Mouse (Mus musculus) erythroblast, embryonic 14.5 days (primary cell): ENCODE data around the gene Gm11595. TPM values are rescaled to one million over a fixed set of nuclear protein-coding genes. Genes with fewer than 3 reads are reported as not detected.

Source experiments
- H3K27me3 ChIP-seq: 2 replicates; pipeline ENCODE4 v1.6.1; 2012; ENCODE audit warnings: inconsistent platforms; ENCODE audit not compliant: control insufficient read depth
- H3K36me3 ChIP-seq: 2 replicates; pipeline ENCODE4 v1.6.1; 2012; ENCODE audit warnings: mild to moderate bottlenecking, inconsistent platforms; ENCODE audit not compliant: control insufficient read depth
- H3K4me1 ChIP-seq: 2 replicates; pipeline ENCODE4 v1.6.1; 2012; ENCODE audit warnings: inconsistent platforms; ENCODE audit not compliant: control insufficient read depth
- H3K4me3 ChIP-seq: replicated peaks from 2 replicates; pipeline ENCODE3; 2012; ENCODE audit warnings: moderate library complexity, mild to moderate bottlenecking, inconsistent platforms
- H3K9me3 ChIP-seq: 2 replicates; pipeline ENCODE4 v1.6.1; 2012; ENCODE audit warnings: low read length, inconsistent platforms, mixed read lengths; ENCODE audit not compliant: control insufficient read depth
- GATA1 ChIP-seq: IDR thresholded peaks from 2 replicates; pipeline ENCODE4 v1.6.1; 2012; ENCODE audit warnings: low read length, inconsistent platforms, mixed read lengths
- TAL1 ChIP-seq: IDR thresholded peaks from 3 replicates; pipeline ENCODE4 v1.6.1; 2012; ENCODE audit warnings: low read length, inconsistent platforms, mixed read lengths
- polyA plus RNA-seq: library from polyadenylated mRNA; stranded (reverse); fragments of >175 nt; gene quantifications from 2 replicates; pipeline ENCODE4 v1.2.3, GENCODE M21; 2012

Gm11595 gene
- polyA plus RNA-seq, 1 experiment: not detected

DNA sequence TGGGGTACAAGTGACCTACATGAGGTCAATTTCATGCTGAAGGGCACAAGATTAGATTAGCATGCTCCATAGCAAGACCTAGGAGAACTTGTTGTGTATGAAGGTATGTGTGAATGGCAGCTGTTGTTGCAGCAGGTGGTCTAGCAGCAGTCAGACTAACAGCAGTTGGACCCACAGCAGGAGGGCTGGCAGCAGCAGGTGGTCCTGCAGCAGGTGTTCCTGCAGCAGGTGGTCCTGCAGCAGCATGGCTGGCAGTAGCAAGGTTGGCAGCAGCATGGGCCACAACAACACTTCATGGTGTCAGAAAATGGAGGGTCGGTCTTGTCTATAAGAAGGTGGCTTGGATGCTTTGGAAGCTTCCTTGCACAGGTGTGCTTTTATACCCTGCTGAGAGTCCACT is 13.8 kb downstream of the Gm11595 start:
- H3K27me3 ChIP-seq: no peaks in the 10 kb centered on the region; the same call in 1 of the 2 replicates
- H3K4me1 ChIP-seq: no peaks in the 10 kb centered on the region

DNA sequence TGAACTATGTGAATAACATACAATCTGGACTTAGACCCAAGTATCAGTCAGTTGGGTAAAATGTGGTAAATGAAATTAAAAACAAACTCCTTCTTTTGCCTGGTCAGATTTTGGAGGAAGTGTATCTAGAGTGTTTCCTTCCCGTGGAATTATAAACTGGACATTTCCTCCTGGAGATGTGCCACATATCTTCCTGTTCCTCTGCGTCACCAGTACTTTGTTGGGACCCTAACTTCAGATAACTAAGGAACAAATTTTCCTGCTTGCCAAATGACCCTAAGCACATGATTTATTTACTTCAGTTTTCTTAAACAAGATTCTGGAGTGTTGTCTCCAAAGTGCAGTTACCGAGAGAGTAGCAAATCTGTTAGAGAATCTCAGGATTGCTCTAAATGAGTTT is 28.7 kb downstream of the Gm11595 start:
- H3K27me3 ChIP-seq: no peaks in the 10 kb centered on the region

More for the DNA sequence above, 13.8 kb downstream of the Gm11595 start:
- TF ChIP-seq GATA1: no peak
- TF ChIP-seq TAL1: no peak
- Histone ChIP-seq H3K9me3 (peaks cover 9% of the 10 kb centered on the region), H3K4me3 (no peak overlapping the region), H3K36me3 (no peaks in the 10 kb centered on the region)

DNA sequence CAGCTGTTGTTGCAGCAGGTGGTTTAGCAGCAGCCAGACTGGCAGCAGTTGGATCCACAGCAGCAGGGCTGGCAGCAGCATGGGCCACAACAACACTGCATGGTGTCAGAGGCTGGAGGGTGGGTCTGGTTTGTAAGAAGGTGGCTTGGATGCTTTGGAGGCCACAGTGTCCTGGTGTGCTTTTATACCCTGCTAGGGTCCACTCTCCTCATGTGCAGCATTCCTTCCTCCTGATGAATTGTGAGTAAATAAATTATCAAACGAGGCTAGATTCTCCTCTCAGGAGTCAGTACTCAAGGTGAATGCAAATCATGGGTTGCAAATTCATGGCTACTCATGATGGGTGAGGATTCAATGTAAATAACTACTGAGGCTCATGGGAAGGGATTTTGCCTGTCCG is 38.5 kb downstream of the Gm11595 start, which contains the start of gene Gm14180:
TSS of gene Gm14180 (minus strand) at position 101 of the 400 bp plus-strand sequence.
- no peaks in the 10 kb centered on the region for H3K4me1 ChIP-seq
- TF ChIP-seq GATA1: no peak
- TF ChIP-seq TAL1: no peak
- no peaks in the 10 kb centered on the region for H3K36me3 ChIP-seq
- no peaks in the 10 kb centered on the region for H3K9me3 ChIP-seq
- no peak within 1 kb of the TSS for H3K4me3 ChIP-seq
- no peaks in the 10 kb centered on the region for H3K27me3 ChIP-seq

More for the DNA sequence above, 28.7 kb downstream of the Gm11595 start:
- Histone ChIP-seq H3K9me3 (peaks cover 8% of the 10 kb centered on the region), H3K4me3 (no peak overlapping the region), H3K4me1 (no peaks in the 10 kb centered on the region), H3K36me3 (no peaks in the 10 kb centered on the region)
- TF ChIP-seq TAL1: no peak
- no peak for TF ChIP-seq GATA1

DNA sequence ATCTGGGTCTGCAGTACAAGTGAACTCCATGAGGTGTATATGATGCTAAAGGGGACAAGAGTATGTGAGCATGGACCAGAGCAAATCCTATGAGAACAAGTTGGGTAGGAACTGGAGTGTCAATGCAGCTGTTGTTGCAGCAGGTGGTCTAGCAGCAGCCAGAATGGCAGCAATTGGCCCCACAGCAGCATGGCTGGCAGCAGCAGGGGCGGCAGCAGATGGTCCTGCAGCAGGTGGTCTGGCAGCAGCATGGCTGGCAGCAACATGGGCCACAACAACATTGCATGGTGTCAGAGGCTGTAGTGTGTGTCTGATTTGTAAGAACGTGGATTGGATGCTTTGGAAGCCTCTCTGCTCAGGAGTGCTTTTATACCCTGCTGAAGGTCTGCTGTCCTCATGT is 48.7 kb downstream of the Gm11595 start:
- no peaks in the 10 kb centered on the region for H3K36me3 ChIP-seq
- H3K4me1 ChIP-seq: no peaks in the 10 kb centered on the region
- H3K4me3 ChIP-seq: no peak overlapping the region
- TF ChIP-seq GATA1 (no peak), TAL1 (no peak)
- H3K9me3 ChIP-seq: peaks cover 8% of the 10 kb centered on the region
- no peaks in the 10 kb centered on the region for H3K27me3 ChIP-seq

Other genes starting within 250 kb of the Gm11595 start
- not detected in 2 replicates for gene Krt40, start 229.8 kb downstream of the Gm11595 start, polyA plus RNA-seq
- not detected in 2 replicates for gene Krtap3-3, start 222.0 kb downstream of the Gm11595 start, polyA plus RNA-seq
- gene Krtap3-2, start 216.1 kb downstream of the Gm11595 start, polyA plus RNA-seq: not detected in 2 replicates
- not detected in 2 replicates for gene Gm11939, start 213.4 kb downstream of the Gm11595 start, polyA plus RNA-seq
- gene Krtap3-1, start 206.3 kb downstream of the Gm11595 start, polyA plus RNA-seq: not detected in 2 replicates
- not detected in 2 replicates for gene Krtap1-5, start 191.9 kb downstream of the Gm11595 start, polyA plus RNA-seq
- not detected in 2 replicates for gene Krtap1-4, start 189.3 kb downstream of the Gm11595 start, polyA plus RNA-seq
- not detected in 2 replicates for gene Krtap1-3, start 181.6 kb downstream of the Gm11595 start, polyA plus RNA-seq
- not detected in 2 replicates for gene Krtap9-3, start 174.8 kb downstream of the Gm11595 start, polyA plus RNA-seq
- gene Gm11938, start 169.6 kb downstream of the Gm11595 start, polyA plus RNA-seq: not detected in 2 replicates
- not detected in 2 replicates for gene Gm11937, start 162.7 kb downstream of the Gm11595 start, polyA plus RNA-seq
- gene Krtap2-4, start 158.1 kb downstream of the Gm11595 start, polyA plus RNA-seq: not detected in 2 replicates
- gene Gm11562, start 152.5 kb downstream of the Gm11595 start, polyA plus RNA-seq: not detected in 2 replicates
- gene Krtap4-1, start 144.7 kb downstream of the Gm11595 start, polyA plus RNA-seq: not detected in 2 replicates
- not detected in 2 replicates for gene Krtap4-2, start 137.8 kb downstream of the Gm11595 start, polyA plus RNA-seq
- not detected in 2 replicates for gene Krtap4-7, start 128.8 kb downstream of the Gm11595 start, polyA plus RNA-seq
- gene Gm11555, start 122.7 kb downstream of the Gm11595 start, polyA plus RNA-seq: not detected in 2 replicates
- not detected in 2 replicates for gene Gm11563, start 114.0 kb downstream of the Gm11595 start, polyA plus RNA-seq
- not detected in 2 replicates for gene Krtap4-6, start 107.0 kb downstream of the Gm11595 start, polyA plus RNA-seq
- gene Gm14190, start 82.2 kb downstream of the Gm11595 start, polyA plus RNA-seq: not detected in 2 replicates
- gene Gm14180, start 38.6 kb downstream of the Gm11595 start, polyA plus RNA-seq: not detected in 2 replicates
- not detected in 2 replicates for gene Krtap4-8, start 7.8 kb upstream of the Gm11595 start, polyA plus RNA-seq
- not detected in 2 replicates for gene Krtap4-9, start 12.3 kb upstream of the Gm11595 start, polyA plus RNA-seq
- gene Gm11596, start 20.6 kb upstream of the Gm11595 start, polyA plus RNA-seq: not detected in 2 replicates
- not detected in 2 replicates for gene Gm11569, start 26.0 kb upstream of the Gm11595 start, polyA plus RNA-seq
- not detected in 2 replicates for gene Gm11554, start 31.5 kb upstream of the Gm11595 start, polyA plus RNA-seq
- gene Krtap4-13, start 37.0 kb upstream of the Gm11595 start, polyA plus RNA-seq: not detected in 2 replicates
- gene Gm11564, start 42.8 kb upstream of the Gm11595 start, polyA plus RNA-seq: not detected in 2 replicates
- gene 2300003K06Rik, start 65.2 kb upstream of the Gm11595 start, polyA plus RNA-seq: not detected in 2 replicates
- gene Krtap4-16, start 78.7 kb upstream of the Gm11595 start, polyA plus RNA-seq: not detected in 2 replicates
- gene Gm11568, start 85.0 kb upstream of the Gm11595 start, polyA plus RNA-seq: 0.04 TPM in 1 of 2 replicates, not detected in the other
- not detected in 2 replicates for gene Gm11559, start 91.6 kb upstream of the Gm11595 start, polyA plus RNA-seq
- gene Krtap9-1, start 100.5 kb upstream of the Gm11595 start, polyA plus RNA-seq: not detected in 2 replicates
- gene Gm11567, start 106.3 kb upstream of the Gm11595 start, polyA plus RNA-seq: not detected in 2 replicates
- gene Krtap31-1, start 135.0 kb upstream of the Gm11595 start, polyA plus RNA-seq: not detected in 2 replicates
- not detected in 2 replicates for gene Gm11565, start 141.8 kb upstream of the Gm11595 start, polyA plus RNA-seq
- gene Krtap31-2, start 163.4 kb upstream of the Gm11595 start, polyA plus RNA-seq: not detected in 2 replicates
- gene Krtap9-5, start 175.6 kb upstream of the Gm11595 start, polyA plus RNA-seq: not detected in 2 replicates
- not detected in 2 replicates for gene Krtap29-1, start 206.1 kb upstream of the Gm11595 start, polyA plus RNA-seq
- gene Krtap16-1, start 213.7 kb upstream of the Gm11595 start, polyA plus RNA-seq: not detected in 2 replicates
- not detected in 2 replicates for gene Krtap17-1, start 221.1 kb upstream of the Gm11595 start, polyA plus RNA-seq
- not detected in 2 replicates for gene Krt33a, start 243.3 kb upstream of the Gm11595 start, polyA plus RNA-seq